Mouse (Mus musculus): ENCODE results near the gene Atg2a.

GRCm38 (mm10) chr19:6240725-6241124 lies 743 bp upstream of the Atg2a start:
- TF ChIP-seq CTCF (IDR thresholded peaks at IDR 0.05; ENCODE audit: low read depth, low read length) = no peak
- no peak for TF ChIP-seq GATA1 (IDR thresholded peaks at IDR 0.05; ENCODE audit: borderline replicate concordance, low read length)
